16 mouse cellular contexts compared by ENCODE assay signal in the genomic region with DNA sequence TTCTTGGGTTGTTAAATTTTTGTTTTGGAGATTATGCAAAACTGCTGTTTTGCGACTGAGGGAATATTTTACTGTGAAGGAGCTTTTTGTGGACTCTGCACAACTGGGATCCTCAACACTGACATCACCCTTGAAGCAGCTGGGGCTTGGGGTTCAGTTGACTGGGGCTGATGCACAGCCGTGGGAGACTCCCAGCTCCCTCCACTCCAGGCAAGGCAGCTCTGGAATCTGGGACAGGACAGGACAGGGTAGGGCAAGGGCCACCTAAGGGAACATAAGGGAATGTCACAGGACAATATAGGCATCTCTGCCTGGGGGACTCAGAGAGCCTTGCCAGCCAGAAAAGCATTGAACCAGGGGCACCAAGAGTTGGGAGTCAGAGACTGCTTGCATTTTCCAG. TPM values are rescaled to one million over a fixed set of nuclear protein-coding genes. Genes with fewer than 3 reads are reported as not detected.
DNase-seq lines count a peak whose midpoint lies in the region; ATAC-seq and TF ChIP-seq lines count a peak whose summit lies in the region.
"Had no signal": no experiment of that assay in that cellular context is flagged by ENCODE, and none has a peak within 500 bp of the region (broad histone marks: within the 10 kb centered on the region; RNA-seq: fewer than 3 reads in every experiment).

No protein-coding gene starts in this region.

- peak; percentile 9; the same call in 1 of the 2 replicates for TF ChIP-seq CTCF in lung, postnatal 0 days (IDR thresholded peaks at IDR 0.05)

- H3K4me1 ChIP-seq in heart, embryonic 12.5 days (replicated peaks) = peaks cover 14% of the 10 kb centered on the region
- peaks cover 16% of the 10 kb centered on the region for H3K4me1 ChIP-seq in embryonic facial prominence, embryonic 15.5 days
- no peaks in the 10 kb centered on the region for H3K4me1 ChIP-seq in intestine, embryonic 16.5 days (ENCODE audit: control insufficient read depth, insufficient read depth, low read length)
- peaks cover 8% of the 10 kb centered on the region; the same call in 1 of the 2 replicates for H3K4me1 ChIP-seq in lung, postnatal 0 days (ENCODE audit: insufficient read depth, low read depth, low read length)
- H3K4me1 ChIP-seq: liver, embryonic 15.5 days; midbrain, embryonic 12.5 days had no signal

- WGBS in heart, embryonic 12.5 days = 28% methylated on average over 2 of the region's 2 CpGs
- 18% methylated on average over 2 of the region's 2 CpGs for WGBS in embryonic facial prominence, embryonic 15.5 days
- WGBS in intestine, embryonic 16.5 days = 35% methylated on average over 2 of the region's 2 CpGs
- WGBS in lung, postnatal 0 days = 13% methylated on average over 2 of the region's 2 CpGs

- peak; percentile 10 to 34 for DNase-seq in heart, postnatal 14 days
- DNase-seq in lung, postnatal 0 days (ENCODE audit: low spot score) = no peak
- no peak for DNase-seq in layer of hippocampus, adult 11-12 months (ENCODE audit: low spot score)
- no peak for DNase-seq in c-Kit-positive CD71-positive TER-119-positive erythroid progenitor cells, embryonic 14.5 days (ENCODE audit: low spot score)
- DNase-seq in right cerebral cortex, adult 2 months (ENCODE audit: low spot score in 2 of 2) = no peak
- DNase-seq: forebrain, postnatal 0 days had no signal

- intact Hi-C loops in heart, postnatal 14 days (cut with DNase I) = no loop called here

- no peak for ATAC-seq in heart, embryonic 12.5 days (ENCODE audit: insufficient number of reproducible peaks, low FRiP score)
- ATAC-seq in embryonic facial prominence, embryonic 15.5 days (ENCODE audit: insufficient number of reproducible peaks, low FRiP score, low TSS enrichment, low read depth) = peak; percentile 62
- peak; percentile 65 for ATAC-seq in intestine, embryonic 16.5 days
- ATAC-seq in lung, postnatal 0 days = peak; percentile 67
- ATAC-seq: forebrain, postnatal 0 days had no signal

- no peak overlapping the region for H3K4me2 ChIP-seq in heart, embryonic 12.5 days
- H3K4me2 ChIP-seq in embryonic facial prominence, embryonic 15.5 days (replicated peaks) = peak overlapping the region; percentile 26; the same call in 1 of the 2 replicates
- H3K4me2 ChIP-seq in intestine, embryonic 16.5 days (ENCODE audit: low read depth, low read length) = no peak overlapping the region
- H3K4me2 ChIP-seq in lung, postnatal 0 days (replicated peaks; ENCODE audit: low read depth, low read length) = no peak overlapping the region
- H3K4me2 ChIP-seq: liver, embryonic 15.5 days; midbrain, embryonic 12.5 days had no signal

- H3K36me3 ChIP-seq in heart, embryonic 12.5 days = no peaks in the 10 kb centered on the region
- H3K36me3 ChIP-seq in embryonic facial prominence, embryonic 15.5 days = no peaks in the 10 kb centered on the region
- H3K36me3 ChIP-seq in intestine, embryonic 16.5 days (ENCODE audit: control insufficient read depth, insufficient read depth, low read length) = no peaks in the 10 kb centered on the region
- H3K36me3 ChIP-seq in lung, postnatal 0 days (ENCODE audit: insufficient read depth, low read length) = no peaks in the 10 kb centered on the region
- H3K36me3 ChIP-seq: heart, embryonic 10.5 days; liver, embryonic 15.5 days; midbrain, embryonic 12.5 days had no signal

- H3K9ac ChIP-seq in heart, embryonic 12.5 days = no peak overlapping the region
- H3K9ac ChIP-seq in embryonic facial prominence, embryonic 15.5 days = no peak overlapping the region
- no peak overlapping the region for H3K9ac ChIP-seq in intestine, embryonic 16.5 days (ENCODE audit: low read depth, low read length)
- no peak overlapping the region for H3K9ac ChIP-seq in lung, postnatal 0 days (replicated peaks; ENCODE audit: low read depth)
- H3K9ac ChIP-seq: forebrain, postnatal 0 days; liver, embryonic 15.5 days; midbrain, embryonic 12.5 days had no signal

- peak; percentile 26 for TF ChIP-seq EP300 in lung, postnatal 0 days (IDR thresholded peaks at IDR 0.05)

- no peak overlapping the region for H3K4me3 ChIP-seq in heart, embryonic 12.5 days
- H3K4me3 ChIP-seq in embryonic facial prominence, embryonic 15.5 days (replicated peaks) = no peak overlapping the region
- H3K4me3 ChIP-seq in intestine, embryonic 16.5 days (ENCODE audit: low read length) = no peak overlapping the region
- no peak overlapping the region for H3K4me3 ChIP-seq in lung, postnatal 0 days (ENCODE audit: low read depth, low read length)
- H3K4me3 ChIP-seq: heart, embryonic 10.5 days; liver, embryonic 15.5 days; midbrain, embryonic 12.5 days had no signal

- H3K27ac ChIP-seq in heart, embryonic 12.5 days (ENCODE audit: poor library complexity, severe bottlenecking) = no peak overlapping the region
- H3K27ac ChIP-seq in embryonic facial prominence, embryonic 15.5 days (replicated peaks) = 0 out of 2 replicates have a peak overlapping the region, but pooled peaks have one; percentile 39
- H3K27ac ChIP-seq in intestine, embryonic 16.5 days (ENCODE audit: low read length) = 0 out of 2 replicates have a peak overlapping the region, but pooled peaks have one; percentile 11
- H3K27ac ChIP-seq in lung, postnatal 0 days (ENCODE audit: low read length) = peak overlapping the region; percentile 60
- H3K27ac ChIP-seq: heart, embryonic 10.5 days; liver, embryonic 15.5 days; midbrain, embryonic 12.5 days had no signal

- H3K27me3 ChIP-seq in heart, embryonic 12.5 days (replicated peaks) = peaks cover 90% of the 10 kb centered on the region
- peaks cover 21% of the 10 kb centered on the region for H3K27me3 ChIP-seq in embryonic facial prominence, embryonic 15.5 days
- no peaks in the 10 kb centered on the region for H3K27me3 ChIP-seq in intestine, embryonic 16.5 days (replicated peaks; ENCODE audit: control insufficient read depth, insufficient read depth, low read length)
- no peaks in the 10 kb centered on the region for H3K27me3 ChIP-seq in lung, postnatal 0 days (replicated peaks; ENCODE audit: insufficient read depth, low read length)

- H3K9me3 ChIP-seq in heart, embryonic 12.5 days (replicated peaks) = 0 out of 2 replicates have a peak, but pooled peaks cover 3% of the 10 kb centered on the region
- no peaks in the 10 kb centered on the region for H3K9me3 ChIP-seq in embryonic facial prominence, embryonic 15.5 days (replicated peaks)
- no peaks in the 10 kb centered on the region for H3K9me3 ChIP-seq in intestine, embryonic 16.5 days (ENCODE audit: control insufficient read depth, low read length)
- H3K9me3 ChIP-seq in lung, postnatal 0 days (ENCODE audit: low read length) = no peaks in the 10 kb centered on the region
- H3K9me3 ChIP-seq: heart, embryonic 10.5 days; liver, embryonic 15.5 days; midbrain, embryonic 12.5 days had no signal

RNA-seq across cellular contexts. Expression of a gene that starts 48.5 kb away (rescaled TPM):
- total RNA-seq in heart, postnatal 14 days (2021) = not detected
- polyA plus RNA-seq in heart, embryonic 12.5 days (2016; fragmentation: Nextera tagmentation; extraction: Ambion mirVana) = not detected in 2 replicates
- polyA plus RNA-seq in embryonic facial prominence, embryonic 15.5 days (2015; fragmentation: Nextera tagmentation; extraction: Ambion mirVana) = not detected in 2 replicates
- not detected in 2 replicates for polyA plus RNA-seq in intestine, embryonic 16.5 days (2015; fragmentation: Nextera tagmentation; extraction: Ambion mirVana)
- polyA plus RNA-seq in lung, postnatal 0 days (2015; fragmentation: Nextera tagmentation; extraction: Ambion mirVana) = not detected in 2 replicates
- total RNA-seq: adrenal gland, adult 2 months; forebrain, postnatal 0 days; layer of hippocampus, postnatal 10 days; left cerebral cortex, postnatal 25 days had no signal
- polyA plus RNA-seq: adrenal gland, adult 2 months; forebrain, postnatal 0 days; liver, embryonic 15.5 days; midbrain, embryonic 12.5 days; small intestine, adult 2 months had no signal

RNA-seq across cellular contexts. Expression of a gene that starts 50.4 kb away (rescaled TPM):
- total RNA-seq in heart, postnatal 14 days (2021) = 1 to 10 TPM in 1 of 2 experiments, under 1 TPM in 1; 0.76 to 6.2 TPM
- polyA plus RNA-seq in heart, embryonic 12.5 days (2016; fragmentation: Nextera tagmentation; extraction: Ambion mirVana) = 0.50 and 0.60 TPM in 2 replicates
- polyA plus RNA-seq in embryonic facial prominence, embryonic 15.5 days (2015; fragmentation: Nextera tagmentation; extraction: Ambion mirVana) = 2.0 and 2.3 TPM in 2 replicates
- polyA plus RNA-seq in intestine, embryonic 16.5 days (2015; fragmentation: Nextera tagmentation; extraction: Ambion mirVana) = 0.67 and 0.88 TPM in 2 replicates
- 0.73 and 1.0 TPM in 2 replicates for polyA plus RNA-seq in lung, postnatal 0 days (2015; fragmentation: Nextera tagmentation; extraction: Ambion mirVana)

Comparison
In these comparisons a context has a peak if more than half of its experiments do, and no peak if none do; other contexts are left out.
1. DNase-seq: peak in heart, postnatal 14 days (2 of 2); none in lung, postnatal 0 days (single experiment), layer of hippocampus, adult 11-12 months (single experiment), c-Kit-positive CD71-positive TER-119-positive erythroid progenitor cells, embryonic 14.5 days (single experiment) and right cerebral cortex, adult 2 months (0 of 2).